Mouse (Mus musculus) cerebellum, postnatal 36 days (tissue): ENCODE data around the gene Tdgf1.

Source experiments
- DNase-seq, 2 experiments: peaks; one replicate each; pipeline ENCODE4 v3.0.0; 2021 to 2022; ENCODE audit warnings: mixed read lengths in 2 of 2

Gene Tdgf1

GRCm38 (mm10) chr9:110953550-110954461, 7.8 kb upstream of the Tdgf1 start:
- peak; percentile 29 to 34 for DNase-seq

- DNase-seq = no peak
These were observed 7.1 kb upstream of the Tdgf1 start for GRCm38 (mm10) chr9:110952931-110953549.

- no peak for DNase-seq
These were observed 6.4 kb upstream of the Tdgf1 start for GRCm38 (mm10) chr9:110952398-110952797.

GRCm38 (mm10) chr9:110951866-110952265, 5.9 kb upstream of the Tdgf1 start:
- DNase-seq = no peak

GRCm38 (mm10) chr9:110951397-110951796, 5.4 kb upstream of the Tdgf1 start, which contains the start of gene Lrrc2:
Gene Lrrc2 (plus strand): TSS chr9:110951545.
- no peak for DNase-seq

GRCm38 (mm10) chr9:110950109-110950508, 4.2 kb upstream of the Tdgf1 start:
- no peak for DNase-seq

GRCm38 (mm10) chr9:110948813-110949310, 2.9 kb upstream of the Tdgf1 start:
- no peak for DNase-seq

- DNase-seq = no peak
These were observed 1.9 kb upstream of the Tdgf1 start for GRCm38 (mm10) chr9:110947900-110948299.

GRCm38 (mm10) chr9:110947261-110947661, 1.3 kb upstream of the Tdgf1 start:
- no peak for DNase-seq

GRCm38 (mm10) chr9:110946548-110947044, 638 bp upstream of the Tdgf1 start:
- no peak for DNase-seq

- no peak for DNase-seq
These were observed 615 bp downstream of the Tdgf1 start for GRCm38 (mm10) chr9:110945343-110945742.

DNA sequence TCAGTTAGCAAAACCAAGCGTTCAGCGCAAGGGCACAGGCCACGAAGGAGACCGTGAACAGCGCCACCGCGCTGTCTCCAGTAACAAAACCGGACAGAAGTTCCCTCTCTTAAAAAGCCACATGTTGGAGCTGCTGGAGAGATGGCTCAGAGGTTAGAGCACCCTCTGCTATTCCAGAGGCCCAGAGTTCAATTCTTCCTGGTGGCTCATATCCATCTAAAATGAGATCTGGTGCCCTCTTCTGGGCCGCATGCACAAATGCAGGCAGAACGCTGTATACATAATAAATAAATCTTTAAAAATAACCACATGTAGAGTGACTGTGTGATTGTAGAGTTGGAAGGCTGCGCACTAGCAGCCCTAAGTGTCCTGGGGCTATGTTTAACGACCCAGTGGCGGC, 1.7 kb downstream of the Tdgf1 start:
- no peak for DNase-seq

GRCm38 (mm10) chr9:110937506-110938490, 8.2 kb downstream of the Tdgf1 start:
- DNase-seq = no peak

DNA sequence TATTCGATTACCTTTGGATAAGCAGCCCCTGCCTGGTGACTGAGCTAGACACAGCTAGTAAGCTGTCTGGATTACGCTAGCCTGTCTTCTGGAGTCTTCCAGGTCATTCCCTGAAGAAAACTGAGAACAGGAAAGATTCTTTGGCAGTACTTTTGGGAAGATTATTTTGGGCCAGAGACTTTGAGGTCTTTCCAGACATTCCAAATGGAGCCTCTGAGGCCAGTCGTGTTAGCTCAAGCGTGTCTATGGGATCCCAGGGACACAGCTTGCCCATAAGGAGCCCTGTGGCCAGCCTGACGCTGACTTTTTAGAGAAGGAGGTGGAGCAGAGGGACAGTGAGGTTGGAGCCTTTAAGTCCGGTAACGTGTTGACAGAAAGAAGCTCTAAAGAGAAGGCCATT, 10.0 kb downstream of the Tdgf1 start:
- no peak for DNase-seq

- peak; percentile 26 to 33 for DNase-seq
These were observed 12.0 kb downstream of the Tdgf1 start for GRCm38 (mm10) chr9:110933850-110934437.

- no peak for DNase-seq
These were observed 14.4 kb downstream of the Tdgf1 start for GRCm38 (mm10) chr9:110931573-110931972.

- peak; percentile 51 to 55 for DNase-seq
These were observed 23.2 kb downstream of the Tdgf1 start for GRCm38 (mm10) chr9:110922759-110923158.

- no peak for DNase-seq
These were observed 25.1 kb downstream of the Tdgf1 start for GRCm38 (mm10) chr9:110920665-110921419.

DNA sequence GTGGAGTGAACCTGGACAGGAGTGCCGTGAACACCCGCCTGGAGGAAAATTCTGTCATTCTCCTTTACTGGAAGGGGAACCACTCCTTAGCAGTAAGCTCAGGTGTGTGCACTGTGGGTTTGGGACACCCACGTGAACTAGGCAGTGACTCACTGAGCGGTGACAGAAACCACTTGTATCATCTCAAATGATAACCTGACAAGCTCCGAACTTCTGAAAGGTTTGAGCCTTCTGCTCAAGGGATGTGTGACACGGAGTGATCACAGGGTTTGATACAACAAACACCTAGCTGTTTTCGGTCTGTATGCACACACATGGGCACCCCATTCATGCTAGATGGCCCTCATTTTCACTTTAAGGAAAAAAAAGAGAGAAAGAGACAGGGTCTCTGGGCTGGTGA, 29.2 kb downstream of the Tdgf1 start, which contains the start of gene Fam240a:
Gene Fam240a, minus strand, starts transcription at position 76 of the 400 bp plus-strand sequence.
- no peak for DNase-seq

- no peak for DNase-seq
These were observed 30.5 kb downstream of the Tdgf1 start for GRCm38 (mm10) chr9:110915466-110915865.

- no peak for DNase-seq
These were observed 31.2 kb downstream of the Tdgf1 start for GRCm38 (mm10) chr9:110914631-110915236.
